Mouse (Mus musculus) monocyte, adult 5-6 weeks (primary cell): Measurements from ENCODE around the gene Cdk5r2. TPM values are rescaled to one million over a fixed set of nuclear protein-coding genes. Genes with fewer than 3 reads are reported as not detected.

ENCODE experiments used
- ATAC-seq: fragments of 153-309, 156-312 bp; replicated peaks from 2 replicates; pipeline ENCODE4 v1.8.0; 2017; ENCODE audit warnings: mild to moderate bottlenecking; ENCODE audit not compliant: low TSS enrichment, insufficient number of reproducible peaks, severe bottlenecking, poor library complexity, low FRiP score
- total RNA-seq: library from RNA; stranded (forward); fragments of 200-1000, 200-491, 200-594 nt; gene quantifications from 3 replicates; pipeline ENCODE4 v1.2.3, GENCODE M21; 2017

Cdk5r2 gene
- total RNA-seq, 1 experiment from 2014 or later: not detected

- no peak for ATAC-seq
Observed at GRCm38 (mm10) chr1:74848946-74849345, 5.8 kb upstream of the Cdk5r2 start.

GRCm38 (mm10) chr1:74850251-74850650, 4.5 kb upstream of the Cdk5r2 start:
- ATAC-seq: no peak

- no peak for ATAC-seq
Observed at GRCm38 (mm10) chr1:74851001-74851775, 3.5 kb upstream of the Cdk5r2 start.

- no peak for ATAC-seq
Observed at GRCm38 (mm10) chr1:74855156-74855555, 422 bp downstream of the Cdk5r2 start.

- ATAC-seq: no peak
Observed at GRCm38 (mm10) chr1:74855651-74856438, 1.1 kb downstream of the Cdk5r2 start.

- ATAC-seq: no peak
Observed at GRCm38 (mm10) chr1:74856439-74856720, 1.6 kb downstream of the Cdk5r2 start.

- ATAC-seq: no peak
Observed at GRCm38 (mm10) chr1:74856791-74857190, 2.1 kb downstream of the Cdk5r2 start.

GRCm38 (mm10) chr1:74857201-74857600, 2.5 kb downstream of the Cdk5r2 start:
- ATAC-seq: no peak

- ATAC-seq: no peak
Observed at GRCm38 (mm10) chr1:74857677-74858076, 2.9 kb downstream of the Cdk5r2 start.

- no peak for ATAC-seq
Observed at GRCm38 (mm10) chr1:74858171-74858719, 3.5 kb downstream of the Cdk5r2 start.

- ATAC-seq: no peak
Observed at GRCm38 (mm10) chr1:74858805-74859204, 4.1 kb downstream of the Cdk5r2 start.

GRCm38 (mm10) chr1:74859223-74859984, 4.7 kb downstream of the Cdk5r2 start:
- no peak for ATAC-seq

GRCm38 (mm10) chr1:74861783-74862182, 7.0 kb downstream of the Cdk5r2 start:
- no peak for ATAC-seq

- no peak for ATAC-seq
Observed at GRCm38 (mm10) chr1:74872218-74872617, 17.5 kb downstream of the Cdk5r2 start.

- ATAC-seq: no peak
Observed at GRCm38 (mm10) chr1:74877199-74877598, 22.5 kb downstream of the Cdk5r2 start.

- no peak for ATAC-seq
Observed at GRCm38 (mm10) chr1:74880785-74881360, 26.1 kb downstream of the Cdk5r2 start.

GRCm38 (mm10) chr1:74882055-74882734, 27.5 kb downstream of the Cdk5r2 start:
- no peak for ATAC-seq

- no peak for ATAC-seq
Observed at GRCm38 (mm10) chr1:74882828-74883227, 28.1 kb downstream of the Cdk5r2 start.
